Mouse (Mus musculus) small intestine, adult 2 months (tissue): ENCODE measurements around the gene Fam81a.

ENCODE experiments used
- CTCF ChIP-seq: fragments of 200-500 bp; IDR thresholded peaks from 2 replicates; pipeline ENCODE4 v1.5.1; 2012; ENCODE audit warnings: low read depth, mild to moderate bottlenecking, control low read depth, inconsistent platforms, low read length, moderate library complexity, mixed read lengths; ENCODE audit not compliant: insufficient replicate concordance, insufficient read length; ENCODE audit errors: extremely low read depth
- POLR2A ChIP-seq: fragments of 200-500 bp; IDR thresholded peaks from 2 replicates; pipeline ENCODE4 v1.6.1; 2012; ENCODE audit warnings: low read depth, mild to moderate bottlenecking, control low read depth, inconsistent platforms, low read length, moderate library complexity

GRCm38 (mm10) chr9:70084107-70084506 is 58.3 kb downstream of the Fam81a start:
- peak; percentile 40; the same call in 1 of the 2 replicates for TF ChIP-seq CTCF
- TF ChIP-seq POLR2A, result no peak
